Mouse (Mus musculus) T-helper 1 cell (primary cell): Measurements from ENCODE around the gene Sh2d2a.
"Not testable (repeated sequence)": the region's sequence is repeated elsewhere in the genome, so short reads cannot be mapped to it uniquely, and the experiment has no call there.

Experiments
- in situ Hi-C: fragments of 300-600 bp; cut with MboI, MseI; formaldehyde crosslinking; loops from one replicate; pipeline ENCODE4 v1.15.1; 2025; ENCODE audit warnings: high pct_unique_total_duplicates

The Sh2d2a gene

DNA sequence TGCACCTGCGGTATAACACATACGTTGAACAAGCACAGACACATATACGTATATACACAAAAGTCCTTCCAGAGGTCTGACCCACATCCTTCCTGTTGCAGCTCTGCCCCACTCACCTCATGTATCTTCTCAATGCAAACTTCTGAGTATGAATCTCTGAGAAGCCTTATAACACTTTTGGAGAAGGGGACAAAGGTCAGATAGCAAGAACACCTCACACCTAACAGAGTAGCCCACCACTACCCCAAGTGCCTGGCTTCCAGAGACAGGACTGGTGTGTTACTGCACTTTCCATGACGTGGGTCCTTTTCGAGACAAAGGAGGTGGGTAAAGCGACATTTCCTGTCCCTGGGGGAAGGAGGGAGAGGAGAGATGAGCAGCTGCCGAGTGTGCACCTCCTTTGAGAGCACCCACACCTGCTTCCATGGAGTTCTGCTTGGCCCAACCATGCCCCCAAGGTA, at the start of gene Sh2d2a:
Gene Sh2d2a (plus strand): TSS at position 106 of the 461 bp plus-strand sequence.
- in situ Hi-C loops: no loop called here

DNA sequence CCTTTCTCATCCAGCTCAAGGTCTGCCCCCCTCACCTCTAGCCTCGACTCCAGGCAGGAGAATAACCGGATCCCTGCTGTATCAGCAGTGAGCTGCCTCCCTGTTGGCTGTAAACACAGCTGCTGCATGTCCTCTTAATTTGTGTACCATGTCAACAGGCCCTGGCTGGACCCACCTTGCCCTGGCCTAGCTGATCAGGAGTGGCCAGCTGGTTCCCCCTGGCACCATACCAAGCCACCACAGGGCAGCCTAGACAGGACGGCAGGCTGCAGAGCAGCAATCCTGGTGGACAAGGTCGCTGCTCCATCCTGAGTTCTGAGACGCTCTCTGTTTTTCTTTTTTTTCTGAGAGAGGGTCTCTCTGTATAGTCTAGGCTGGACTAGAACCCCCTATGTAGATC, 44.9 kb upstream of the Sh2d2a start:
- in situ Hi-C loops: no loop called here

DNA sequence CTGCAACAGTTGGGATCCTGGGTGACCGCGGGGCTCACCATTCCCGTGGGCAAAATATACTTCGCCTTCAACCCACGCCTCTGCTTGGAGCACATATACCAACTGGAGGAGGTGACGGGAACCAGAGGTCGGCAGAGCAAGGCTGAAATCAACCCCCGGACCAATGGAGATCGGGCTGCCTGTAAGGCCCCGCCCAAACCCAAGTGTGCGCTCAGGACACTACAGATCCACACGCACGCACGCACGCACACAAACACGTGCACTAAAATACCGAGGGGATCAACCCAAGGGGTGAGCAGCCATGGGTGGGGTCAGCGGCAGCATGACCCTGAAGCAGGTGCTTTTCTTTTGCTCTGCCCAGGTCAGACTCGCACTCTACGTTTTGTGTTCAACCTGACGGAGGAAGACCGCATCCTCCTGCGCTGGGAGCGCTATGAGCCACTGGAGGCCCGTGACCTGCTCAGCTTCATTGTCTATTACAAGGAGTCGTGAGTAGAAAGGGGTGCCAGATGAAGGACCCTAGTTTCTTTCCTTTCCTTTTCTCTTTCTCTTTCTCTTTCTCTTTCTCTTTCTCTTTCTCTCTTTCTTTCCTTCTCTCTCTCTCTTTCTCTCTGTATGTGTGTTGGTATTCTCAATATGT, 42.4 kb upstream of the Sh2d2a start:
- in situ Hi-C loops: no loop called here

DNA sequence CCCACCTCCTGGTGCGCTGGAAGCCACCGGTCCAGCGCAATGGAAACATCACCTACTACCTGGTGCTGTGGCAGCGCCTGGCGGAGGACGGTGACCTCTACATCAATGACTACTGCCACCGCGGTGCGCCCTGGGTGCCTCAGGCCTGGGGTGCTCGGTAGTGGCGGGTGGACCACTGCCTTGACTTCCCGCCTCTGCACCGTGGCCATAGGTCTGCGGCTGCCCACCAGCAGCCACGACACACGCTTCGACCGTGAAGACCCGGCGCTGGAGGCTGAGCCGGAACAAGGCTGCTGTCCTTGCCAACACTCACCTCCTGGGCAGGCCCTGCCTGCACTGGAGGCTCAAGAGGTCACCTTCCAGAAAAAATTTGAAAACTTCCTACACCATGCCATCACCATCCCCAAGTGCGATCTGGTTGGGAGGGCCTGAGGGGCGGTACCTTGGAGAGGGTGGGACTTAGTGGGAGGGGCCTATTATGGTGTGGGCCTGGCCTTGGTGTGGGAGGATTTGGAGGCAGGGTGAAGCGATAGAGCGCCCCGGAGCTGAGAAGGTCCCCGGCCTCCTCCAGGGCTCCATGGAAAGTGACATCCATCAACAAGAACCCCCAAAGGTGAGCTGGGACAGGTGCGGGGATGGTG, 37.1 kb upstream of the Sh2d2a start:
- in situ Hi-C loops: no loop called here

DNA sequence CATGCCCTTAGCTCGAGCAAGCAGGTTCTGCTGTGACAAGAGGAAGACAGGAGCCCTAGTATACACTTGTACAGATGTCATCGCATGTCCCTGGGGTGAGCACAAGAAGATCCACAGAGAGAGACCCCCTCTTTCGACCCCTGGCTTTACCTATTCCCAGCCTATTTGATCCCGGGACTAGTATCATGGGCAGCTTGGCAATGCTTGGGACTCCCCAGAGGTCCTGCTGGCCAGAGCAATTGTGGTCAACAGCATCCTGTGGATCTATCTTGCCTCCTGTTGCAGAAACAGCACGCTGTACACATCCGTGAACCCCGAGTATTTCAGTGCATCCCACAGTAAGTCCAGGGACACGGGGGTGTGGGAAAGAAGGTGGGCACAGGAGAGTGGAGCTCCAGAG, 35.3 kb upstream of the Sh2d2a start:
- in situ Hi-C loops: no loop called here

DNA sequence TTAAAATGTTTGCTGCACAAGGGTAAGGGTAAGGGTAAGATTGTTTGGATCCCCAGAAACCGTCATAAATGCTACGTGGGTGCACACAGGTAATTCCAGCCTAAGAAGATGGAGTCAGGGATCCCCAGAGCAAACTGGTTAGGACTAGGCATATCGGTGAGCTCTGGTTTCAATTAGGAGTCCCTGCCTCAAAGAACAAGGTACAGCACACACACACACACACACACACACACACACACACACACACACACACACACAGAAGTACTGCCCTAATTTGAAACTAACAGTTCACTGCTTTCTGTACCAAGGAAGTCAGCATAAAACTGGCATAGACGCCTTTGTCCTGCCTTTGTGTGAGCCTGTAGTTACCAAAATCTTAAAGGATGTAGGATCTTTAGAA, 34.1 kb upstream of the Sh2d2a start:
- in situ Hi-C loops: no loop called here

DNA sequence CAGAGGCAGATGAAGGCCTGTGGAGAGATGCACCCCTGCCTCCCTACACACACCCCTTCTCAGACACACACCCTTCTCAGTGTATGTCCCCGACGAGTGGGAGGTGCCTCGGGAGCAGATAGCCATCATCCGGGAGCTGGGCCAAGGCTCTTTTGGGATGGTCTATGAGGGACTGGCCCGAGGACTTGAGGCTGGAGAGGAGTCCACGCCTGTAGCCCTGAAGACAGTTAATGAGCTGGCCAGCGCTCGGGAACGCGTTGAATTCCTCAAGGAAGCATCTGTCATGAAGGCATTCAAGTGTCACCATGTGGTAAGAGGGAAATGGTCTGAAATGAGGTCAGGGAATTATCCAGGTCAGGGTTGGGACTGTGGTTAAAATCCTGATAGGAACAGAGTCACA, 33.7 kb upstream of the Sh2d2a start:
- in situ Hi-C loops: no loop called here

DNA sequence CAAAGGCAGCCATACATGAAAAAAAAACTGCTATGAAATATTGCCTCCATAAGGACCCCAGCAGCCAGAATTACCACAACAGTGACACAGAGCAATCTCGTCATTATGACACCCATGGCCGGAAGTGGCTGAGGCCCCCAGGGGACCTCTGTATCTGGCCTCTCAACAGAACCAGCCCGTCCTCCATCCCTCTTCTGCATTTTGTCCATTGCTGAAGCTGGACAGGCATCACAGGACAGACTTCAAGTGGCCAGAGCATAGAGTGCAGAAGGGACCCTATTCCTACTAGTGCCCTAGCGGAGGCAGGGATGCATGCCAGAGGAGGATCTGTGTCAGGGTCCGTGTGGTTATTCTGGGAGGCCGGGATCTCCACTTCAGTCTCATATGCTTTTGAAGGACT, 30.4 kb upstream of the Sh2d2a start:
- in situ Hi-C loops: loop anchor here (5.0 kb wide), 1 partner anchor 49 kb away; no protein-coding TSS in a partner anchor

DNA sequence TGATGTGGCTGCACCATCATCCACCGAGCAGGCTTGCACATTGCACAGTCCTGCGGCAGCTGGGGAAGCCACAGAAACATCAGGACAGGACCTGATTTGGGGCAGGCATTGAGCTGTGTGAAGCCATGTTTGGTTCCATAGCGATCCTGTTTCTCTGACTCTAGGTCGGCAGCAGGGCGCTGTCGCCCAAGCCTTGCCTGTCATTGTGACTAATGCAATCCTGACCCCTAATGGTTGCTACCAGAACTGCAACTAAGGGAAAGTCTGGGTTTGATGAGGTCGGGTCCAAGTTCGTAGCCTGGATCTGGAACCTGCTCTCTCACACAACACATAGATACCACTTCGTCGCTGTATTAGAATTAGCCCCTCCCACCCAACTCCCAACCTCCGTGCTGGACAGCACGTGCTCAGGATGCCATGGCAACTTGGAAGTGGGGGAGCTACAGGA, 29.9 kb upstream of the Sh2d2a start:
- in situ Hi-C loops: loop anchor here (5.0 kb wide), 1 partner anchor 49 kb away; no protein-coding TSS in a partner anchor

DNA sequence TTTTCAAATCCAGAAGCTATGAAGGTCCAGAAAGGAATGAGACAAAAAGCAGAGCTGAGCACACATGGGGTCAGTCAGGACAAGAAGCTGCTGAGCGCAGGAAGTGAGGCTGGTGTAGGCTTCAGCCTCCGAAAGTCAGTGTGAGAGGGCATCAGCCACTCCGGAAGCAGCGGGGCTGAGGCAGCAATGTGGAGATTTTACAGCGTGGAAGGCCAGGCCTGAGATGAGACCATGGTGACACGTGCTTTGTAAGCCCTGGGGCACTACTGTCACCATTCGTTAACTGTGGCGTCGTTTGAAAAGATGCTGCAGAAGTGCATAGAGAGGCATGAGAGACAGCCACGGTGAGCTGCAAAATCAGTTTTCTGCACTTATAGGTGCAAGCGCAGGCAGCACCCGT, 28.3 kb upstream of the Sh2d2a start:
- in situ Hi-C loops: loop anchor here (5.0 kb wide), 1 partner anchor 51 kb away; no protein-coding TSS in a partner anchor

DNA sequence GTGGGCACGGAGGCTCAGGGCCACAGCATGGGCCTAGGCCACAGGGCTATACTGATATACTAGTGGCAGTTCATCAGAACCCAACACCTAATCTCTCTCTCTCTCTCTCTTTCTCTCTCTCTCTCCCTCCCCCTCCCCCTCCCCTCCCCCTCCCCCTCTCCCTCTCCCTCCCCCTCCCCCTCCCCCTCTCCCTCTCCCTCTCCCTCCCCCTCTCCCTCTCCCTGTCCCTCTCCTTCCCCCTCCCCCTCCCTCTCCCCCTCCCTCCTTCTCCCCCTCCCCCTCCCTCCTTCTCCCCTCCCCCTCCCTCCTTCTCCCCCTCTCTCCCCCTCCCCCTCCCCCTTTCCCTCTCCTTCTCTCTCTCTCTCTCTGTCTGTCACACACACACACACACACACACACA, 22.3 kb upstream of the Sh2d2a start, which contains the start of gene Pear1:
Gene Pear1 (minus strand): TSS at position 101 of the 400 bp plus-strand sequence.
- in situ Hi-C loops: not testable (repeated sequence)

DNA sequence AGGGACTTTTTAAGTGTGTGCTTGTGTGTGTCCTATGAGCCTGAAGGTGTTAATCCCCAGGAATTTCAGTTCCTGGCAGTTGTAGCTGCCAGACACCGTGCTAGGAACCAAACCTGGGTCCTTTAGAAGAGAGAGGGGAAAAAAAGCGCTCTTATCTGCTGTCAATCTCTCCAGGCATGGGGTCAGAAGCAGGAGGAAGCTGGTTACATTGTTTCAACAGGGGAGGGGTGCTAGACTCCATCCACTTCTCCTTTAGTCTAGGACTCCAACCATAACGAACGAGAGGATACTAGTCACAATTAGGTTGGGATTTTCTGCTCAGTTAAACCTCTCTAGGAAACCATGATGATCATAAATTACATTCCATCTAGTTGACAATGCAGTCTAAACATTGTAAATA, 18.1 kb upstream of the Sh2d2a start:
- in situ Hi-C loops: no loop called here

DNA sequence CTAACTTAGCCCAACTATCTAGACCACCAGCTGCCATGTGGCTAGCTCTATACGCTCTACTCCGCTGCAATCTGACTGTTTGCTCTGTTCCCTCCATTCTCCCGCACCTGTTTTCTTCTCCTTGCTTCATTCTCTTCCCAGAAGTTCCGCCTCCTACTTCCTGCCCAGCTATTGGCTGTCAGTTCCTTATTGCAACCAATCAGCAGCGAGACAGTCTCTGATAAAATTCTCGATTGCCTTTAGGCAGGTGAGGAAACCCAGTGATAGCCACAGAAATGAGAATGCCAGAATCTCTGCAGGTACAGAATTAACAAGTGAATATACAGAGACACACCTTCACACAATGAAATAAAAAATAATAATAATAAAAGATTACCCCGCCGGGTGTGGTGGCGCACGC, 17.5 kb upstream of the Sh2d2a start:
- in situ Hi-C loops: no loop called here

DNA sequence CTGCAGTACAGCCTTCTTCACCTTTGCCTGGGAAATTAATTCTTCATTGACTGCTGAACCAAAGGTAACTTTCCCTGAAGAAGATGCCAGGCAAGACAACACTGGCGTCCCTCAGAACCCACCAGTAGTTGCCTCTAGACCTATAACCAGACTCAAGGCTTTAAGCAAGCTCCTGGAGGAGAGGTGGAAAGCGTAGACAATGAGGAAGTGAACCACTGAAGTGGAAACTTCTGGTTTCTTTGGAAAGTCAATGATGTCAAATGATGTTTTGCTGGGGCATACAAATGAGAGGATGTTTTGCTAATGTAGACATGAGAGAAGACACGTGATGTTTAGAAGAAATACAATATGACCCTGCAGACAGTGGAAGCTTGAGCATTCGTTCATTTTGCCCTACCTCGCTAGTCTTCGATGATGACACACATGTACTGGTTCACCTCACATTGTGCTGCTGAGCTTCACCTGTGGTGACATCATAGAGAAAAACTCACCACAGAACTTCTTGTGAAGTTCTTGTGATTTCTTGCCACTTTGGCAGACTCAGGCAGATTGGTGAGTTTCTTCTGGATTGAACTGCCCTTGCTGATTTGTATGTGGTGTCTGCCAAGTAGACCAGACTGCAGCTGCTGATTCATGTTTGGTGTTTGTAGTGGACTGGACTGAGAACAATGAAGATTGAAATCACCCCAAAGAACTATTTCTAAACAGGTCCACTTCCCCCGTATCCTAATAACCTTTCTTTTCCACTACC, 14.3 kb upstream of the Sh2d2a start:
- in situ Hi-C loops: no loop called here

DNA sequence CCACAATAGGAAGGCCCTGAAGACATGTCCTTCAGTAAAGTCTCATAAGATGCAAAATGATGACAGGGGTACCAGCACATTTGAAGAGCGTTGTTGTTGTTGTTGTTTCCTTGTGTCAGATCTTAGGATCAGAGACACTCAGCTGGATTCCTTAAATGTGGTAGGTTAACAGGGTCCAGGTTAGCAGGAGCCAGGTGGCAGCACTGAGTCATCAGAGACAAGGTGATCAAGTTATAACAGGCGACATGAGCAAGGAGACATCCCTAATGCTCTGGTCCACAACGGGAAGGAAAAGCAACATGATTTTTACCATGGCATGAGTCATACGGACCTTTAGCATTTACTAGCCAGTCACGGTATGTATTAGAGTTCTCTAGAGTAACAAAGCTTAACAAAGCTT, 13.1 kb upstream of the Sh2d2a start:
- in situ Hi-C loops: no loop called here

DNA sequence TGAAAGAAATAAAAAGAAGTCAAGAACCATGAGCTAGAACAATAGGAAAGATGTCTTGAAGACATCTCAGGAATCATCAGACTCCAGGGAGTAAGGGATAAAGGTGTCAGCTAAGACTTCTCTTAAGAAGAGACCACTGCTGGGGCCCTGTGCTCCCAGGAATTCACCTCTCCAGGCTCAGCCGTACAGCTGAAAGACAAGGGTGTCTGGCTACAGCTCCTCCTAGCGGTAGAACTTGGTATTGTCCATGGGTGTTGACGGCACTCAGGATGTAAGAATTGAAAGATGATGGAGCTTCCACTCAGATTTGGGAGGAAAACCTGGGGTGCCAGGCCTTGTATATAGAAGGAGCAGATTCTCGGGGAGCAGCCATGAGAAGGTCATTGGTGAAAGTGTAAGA, 7.9 kb upstream of the Sh2d2a start:
- in situ Hi-C loops: no loop called here

DNA sequence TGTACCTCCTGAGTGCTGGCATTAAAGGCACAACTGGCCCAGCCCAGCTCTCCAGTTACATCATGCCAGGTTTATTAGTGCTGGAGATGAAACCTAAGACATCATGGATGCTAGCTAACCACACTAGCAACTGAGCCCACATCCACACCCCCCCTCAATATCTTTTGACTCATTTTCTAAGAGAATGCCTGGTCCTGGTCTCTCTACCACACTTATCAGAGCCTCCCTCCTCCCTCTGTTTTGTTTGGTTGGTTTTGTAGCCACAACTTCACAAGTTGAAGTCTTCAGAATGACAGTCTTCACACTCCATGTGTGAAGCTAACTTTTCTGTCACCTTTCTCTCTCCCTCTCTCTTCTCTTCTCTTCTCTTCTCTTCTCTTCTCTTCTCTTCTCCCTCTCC, 5.7 kb upstream of the Sh2d2a start:
- in situ Hi-C loops: no loop called here

DNA sequence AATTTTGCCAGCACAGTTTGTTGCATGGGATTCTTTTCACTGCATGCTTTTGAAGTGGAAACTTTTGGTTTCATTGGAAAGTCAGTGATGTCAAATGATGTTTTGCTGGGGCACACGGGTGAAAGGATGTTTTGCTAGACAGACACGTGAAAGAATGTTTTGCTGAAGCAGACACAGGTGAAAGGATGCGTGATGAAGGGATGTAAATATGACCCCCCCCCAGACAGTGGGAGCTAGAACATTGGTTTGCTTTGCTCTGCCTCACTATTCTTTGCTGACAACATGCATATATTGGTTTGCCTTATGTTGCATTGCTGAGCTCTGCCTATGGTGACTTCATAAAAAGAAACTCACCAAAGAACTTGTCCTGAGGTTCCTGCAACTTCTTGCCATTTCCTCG, 1.6 kb upstream of the Sh2d2a start:
- in situ Hi-C loops: no loop called here

DNA sequence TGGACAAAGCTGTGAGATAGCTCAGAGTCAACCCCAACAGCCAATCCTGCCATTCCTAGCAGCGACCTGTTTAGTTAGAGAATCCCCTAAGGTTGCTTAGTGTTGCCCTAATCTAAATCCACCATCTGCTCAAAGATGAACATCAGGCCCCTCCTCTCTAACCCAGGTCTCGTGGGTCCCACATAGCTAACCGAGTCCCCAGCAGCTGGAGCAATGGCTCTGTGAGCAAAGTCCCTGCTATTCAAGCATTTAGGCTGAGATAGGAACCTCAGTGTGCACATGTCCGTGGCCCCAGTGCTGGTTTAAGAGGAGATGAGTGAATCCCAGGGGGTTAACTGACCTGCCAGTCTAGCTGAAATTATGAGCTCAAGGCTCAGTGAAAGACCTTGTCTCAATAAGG, 369 bp upstream of the Sh2d2a start:
- in situ Hi-C loops: no loop called here

DNA sequence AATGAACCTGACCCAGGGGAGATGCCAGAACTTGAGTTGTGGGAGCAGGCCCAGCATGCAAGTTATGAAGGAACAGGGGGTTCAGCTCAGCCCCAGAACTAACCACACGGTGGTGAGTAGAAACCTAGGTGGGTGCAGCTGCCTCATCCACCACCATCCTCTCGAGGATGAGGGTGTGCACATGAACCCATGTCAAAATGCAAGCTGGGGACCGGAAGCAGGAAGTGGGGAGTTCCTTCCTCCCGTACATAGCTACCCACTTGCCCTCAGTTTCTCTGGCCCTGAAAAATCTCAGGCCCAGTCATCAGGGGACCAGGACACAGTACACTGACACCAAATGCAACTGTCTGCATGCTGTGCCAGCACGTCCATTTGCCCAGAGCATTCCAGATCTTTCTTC, 1.1 kb downstream of the Sh2d2a start:
- in situ Hi-C loops: no loop called here

DNA sequence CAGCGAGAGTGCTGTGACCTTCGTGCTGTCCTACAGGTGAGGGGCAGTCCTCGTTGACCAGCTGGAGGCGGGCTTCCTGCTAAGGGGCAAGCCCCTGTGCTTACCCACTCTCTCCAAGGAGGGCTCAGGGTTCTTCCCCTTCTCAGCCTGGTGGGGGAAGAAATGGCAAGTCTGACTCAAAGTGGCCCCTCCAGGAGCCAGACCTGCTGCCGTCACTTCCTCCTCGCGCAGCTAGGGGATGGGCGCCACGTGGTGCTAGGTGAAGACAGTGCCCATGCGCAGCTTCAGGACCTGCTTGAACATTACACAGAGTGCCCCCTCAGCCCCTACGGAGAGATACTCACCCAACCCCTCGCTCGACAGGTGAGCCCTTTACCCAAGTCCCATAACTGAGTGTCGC, 2.6 kb downstream of the Sh2d2a start:
- in situ Hi-C loops: no loop called here

DNA sequence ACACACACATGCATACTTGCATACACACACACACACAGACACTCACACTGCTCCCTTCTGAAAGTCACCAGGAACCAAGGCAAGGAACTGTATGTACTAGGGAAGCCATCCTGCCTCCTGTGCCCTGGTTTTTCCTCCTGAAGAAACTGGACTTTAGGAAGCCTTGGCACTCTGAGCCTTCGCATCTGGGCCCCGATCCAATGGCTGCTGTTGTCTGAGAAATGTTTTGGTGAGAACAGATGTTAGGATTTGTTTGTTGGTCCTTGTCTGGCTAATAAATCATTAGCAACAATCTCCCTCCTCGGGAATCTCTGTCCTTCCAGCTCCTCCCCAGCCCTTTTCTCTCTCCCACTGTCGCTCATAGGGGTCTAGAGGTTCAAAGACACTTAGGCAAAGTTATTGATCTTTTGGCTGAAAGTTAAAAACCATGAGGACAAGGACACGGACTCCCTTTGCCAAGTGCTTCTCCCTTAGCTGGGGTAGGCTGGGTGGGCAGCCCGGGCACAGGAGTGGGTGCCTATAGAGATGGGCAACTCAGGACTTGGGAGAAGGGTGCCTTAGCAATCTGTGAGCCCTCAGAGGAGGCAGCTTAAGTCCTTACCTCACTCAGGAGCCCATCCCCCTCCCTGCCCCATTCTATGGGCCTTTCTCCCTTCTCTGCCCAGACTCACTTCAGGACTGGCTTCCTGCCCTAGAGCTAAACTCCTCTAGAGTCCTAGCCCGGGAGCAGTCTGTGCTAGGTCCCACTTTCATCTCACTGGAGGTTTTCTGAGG, 8.4 kb downstream of the Sh2d2a start:
- in situ Hi-C loops: no loop called here
